Mouse (Mus musculus) E14TG2a.4 (cell line): ENCODE results near the gene Zranb1.

ENCODE experiments used
- CTCF ChIP-seq: conservative IDR thresholded peaks from 2 replicates; pipeline ENCODE4 v1.5.1; 2014; ENCODE audit warnings: low read length
- POU5F1 ChIP-seq: IDR thresholded peaks from 2 replicates; pipeline ENCODE4 v1.6.1; 2014; ENCODE audit warnings: low read length, borderline replicate concordance

DNA sequence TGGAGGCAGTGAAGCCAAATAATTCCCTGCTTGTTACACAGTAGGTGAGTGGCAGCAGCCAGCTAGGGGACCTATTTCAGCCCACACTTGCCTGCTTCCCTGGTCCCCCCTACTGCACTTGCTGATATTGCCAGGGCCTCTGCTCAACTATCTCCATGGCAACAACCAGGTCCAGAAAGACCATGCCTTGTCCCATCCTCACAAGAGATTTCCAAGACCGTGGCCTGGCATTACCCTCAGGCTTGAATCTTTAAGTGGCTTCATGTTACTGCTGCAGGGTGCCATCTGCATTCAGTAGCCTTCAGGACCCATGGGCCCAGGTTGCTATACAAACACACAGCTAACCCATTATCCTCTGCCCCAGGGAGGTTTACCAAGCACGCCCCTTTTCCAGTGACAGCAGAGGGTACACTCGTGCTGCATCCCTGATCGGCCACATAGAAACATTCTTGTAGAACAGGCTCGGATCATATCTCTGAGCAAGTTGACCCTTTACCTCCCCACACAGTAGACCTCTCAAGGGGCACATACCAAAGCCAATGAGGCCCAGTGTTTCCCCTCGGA is 63.8 kb downstream of the Zranb1 start:
- TF ChIP-seq CTCF (no peak), POU5F1 (no peak)
